Mouse (Mus musculus): Measurements from ENCODE around the gene Cacna2d3.

DNA sequence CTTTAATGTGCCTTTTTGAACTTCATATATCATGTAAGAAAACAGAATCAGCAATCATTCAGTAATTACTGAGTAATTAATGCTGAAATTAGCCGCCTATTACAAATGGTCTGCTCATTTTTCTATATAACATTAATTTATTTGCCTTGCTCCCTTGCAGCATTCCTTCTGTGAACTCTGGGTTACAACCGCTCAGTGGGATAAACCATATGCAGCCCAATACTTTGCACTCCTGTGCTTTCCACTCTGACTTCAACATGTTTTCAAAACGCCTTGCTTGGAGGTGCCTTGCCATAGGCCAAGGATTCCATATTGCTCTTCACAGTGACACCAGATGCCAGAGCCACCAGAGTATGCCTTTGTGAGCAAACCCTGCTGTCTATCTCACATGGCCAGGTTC, 546.9 kb downstream of the Cacna2d3 start:
- TF ChIP-seq CTCF (IDR thresholded peaks at IDR 0.05; ENCODE audit: low read depth): no peak
- TF ChIP-seq EP300 (IDR thresholded peaks at IDR 0.05; ENCODE audit: low read depth): no peak

Measured in liver, postnatal 0 days (tissue).